Mouse (Mus musculus): Measurements from ENCODE around the gene 1700012P22Rik.

- TF ChIP-seq CTCF (IDR thresholded peaks at IDR 0.05; ENCODE audit: low read depth) (no peak), EP300 (IDR thresholded peaks at IDR 0.05; ENCODE audit: low read depth) (no peak)
Observed at GRCm38 (mm10) chr4:144396316-144396715, 42.3 kb downstream of the 1700012P22Rik start.

Data from liver, embryonic 14.5 days (tissue).